Mouse (Mus musculus): ENCODE data around the gene Gtf3c2. TPM values are rescaled to one million over a fixed set of nuclear protein-coding genes. Genes with fewer than 3 reads are reported as not detected.

Gene Gtf3c2
- polyA plus RNA-seq, 1 experiment: 36.9 TPM

DNA sequence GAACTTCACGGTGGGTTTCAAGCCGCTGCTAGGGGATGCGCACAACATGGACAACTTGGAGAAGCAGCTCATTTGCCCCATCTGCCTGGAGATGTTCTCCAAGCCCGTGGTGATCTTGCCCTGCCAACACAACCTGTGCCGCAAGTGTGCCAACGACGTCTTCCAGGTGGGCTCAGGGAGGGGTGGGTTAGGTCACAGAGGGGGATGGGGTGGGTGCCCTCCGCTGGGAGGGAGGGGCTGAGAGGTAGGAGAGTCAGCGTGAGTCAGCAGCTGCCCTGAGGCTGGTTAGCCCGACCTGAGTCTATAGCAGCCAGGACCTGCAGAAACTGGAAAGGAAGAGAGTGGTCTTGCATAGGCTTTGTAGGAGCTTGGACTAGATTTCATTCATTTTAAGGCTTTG lies 63.0 kb downstream of the Gtf3c2 start:
- Histone ChIP-seq H3K79me2 (ENCODE audit: control insufficient read depth, insufficient read depth) (peaks cover 5% of the 10 kb centered on the region), H3K4me3 (ENCODE audit: insufficient read depth, poor library complexity, severe bottlenecking) (peak overlapping the region; percentile 11), H3K36me3 (ENCODE audit: control insufficient read depth, insufficient read depth) (no peaks in the 10 kb centered on the region), H3K27me3 (ENCODE audit: control insufficient read depth, insufficient read depth, insufficient read length) (no peaks in the 10 kb centered on the region), H3ac (ENCODE audit: control insufficient read depth, insufficient read length, low read depth) (no peak overlapping the region), H3K79me3 (ENCODE audit: low read depth) (no peaks in the 10 kb centered on the region)
- TF ChIP-seq MYOD1 (IDR thresholded peaks at IDR 0.05; ENCODE audit: control insufficient read depth, insufficient read length, low read depth): no peak
- TF ChIP-seq MAX (IDR thresholded peaks at IDR 0.05): no peak

DNA sequence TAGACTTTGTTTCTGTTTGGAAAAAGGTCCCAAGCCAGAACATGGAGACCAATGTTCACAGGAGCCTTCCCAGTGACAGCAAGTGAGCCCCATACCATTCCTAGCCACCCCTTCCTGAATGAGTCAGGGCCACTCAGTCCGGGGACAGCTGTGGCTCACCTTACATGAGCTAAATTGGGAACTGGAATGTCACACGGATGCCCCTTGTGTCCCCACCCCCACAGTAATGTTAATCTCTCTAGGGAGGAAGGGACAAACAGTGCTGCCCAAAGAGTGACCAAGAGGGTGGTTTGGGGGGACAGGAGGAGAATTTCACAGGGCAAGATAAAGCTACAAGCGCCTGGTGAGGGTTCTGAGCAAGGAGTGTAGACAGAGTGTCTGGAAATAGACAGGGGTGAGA lies 63.6 kb downstream of the Gtf3c2 start, which contains the start of gene Trim54:
Gene Trim54, plus strand, starts transcription at position 359 of the 400 bp plus-strand sequence.
- Histone ChIP-seq H3K79me2 (ENCODE audit: control insufficient read depth, insufficient read depth) (peaks cover 5% of the 10 kb centered on the region), H3K36me3 (ENCODE audit: control insufficient read depth, insufficient read depth) (no peaks in the 10 kb centered on the region), H3K4me3 (ENCODE audit: insufficient read depth, poor library complexity, severe bottlenecking) (peak within 1 kb of the TSS; percentile 11), H3K79me3 (ENCODE audit: low read depth) (no peaks in the 10 kb centered on the region), H3ac (ENCODE audit: control insufficient read depth, insufficient read length, low read depth) (no peak within 1 kb of the TSS), H3K27me3 (ENCODE audit: control insufficient read depth, insufficient read depth, insufficient read length) (no peaks in the 10 kb centered on the region)
- TF ChIP-seq CEBPB (IDR thresholded peaks at IDR 0.05; ENCODE audit: low read depth): no peak
- TF ChIP-seq MYOD1 (IDR thresholded peaks at IDR 0.05; ENCODE audit: control insufficient read depth, insufficient read length, low read depth): peak; percentile 55
- no peak for TF ChIP-seq CTCF (IDR thresholded peaks at IDR 0.05; ENCODE audit: control insufficient read depth, insufficient read depth, insufficient read length)

DNA sequence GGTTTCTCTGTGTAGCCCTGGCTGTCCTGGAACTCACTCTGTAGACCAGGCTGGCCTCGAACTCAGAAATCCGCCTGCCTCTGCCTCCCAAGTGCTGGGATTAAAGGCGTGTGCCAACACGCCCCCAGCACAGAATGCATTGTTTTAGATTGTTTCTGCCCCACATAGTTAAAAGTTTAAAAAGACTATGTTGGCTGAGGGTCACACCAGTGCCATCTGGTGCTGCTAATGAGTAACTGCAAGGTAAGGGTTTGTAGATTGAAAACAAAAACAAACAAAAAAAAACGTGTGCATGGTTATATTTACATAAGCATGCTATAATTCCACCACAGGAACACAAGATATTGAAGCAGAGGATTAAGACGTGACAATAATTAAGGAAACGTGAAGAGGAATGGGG lies 69.2 kb downstream of the Gtf3c2 start:
- Histone ChIP-seq H3K79me3 (ENCODE audit: low read depth) (no peaks in the 10 kb centered on the region), H3K79me2 (ENCODE audit: control insufficient read depth, insufficient read depth) (no peaks in the 10 kb centered on the region), H3K36me3 (ENCODE audit: control insufficient read depth, insufficient read depth) (no peaks in the 10 kb centered on the region), H3K27me3 (ENCODE audit: control insufficient read depth, insufficient read depth, insufficient read length) (peaks cover 11% of the 10 kb centered on the region), H3ac (ENCODE audit: control insufficient read depth, insufficient read length, low read depth) (no peak overlapping the region), H3K4me3 (ENCODE audit: insufficient read depth, poor library complexity, severe bottlenecking) (no peak overlapping the region)
- TF ChIP-seq USF1 (IDR thresholded peaks at IDR 0.05; ENCODE audit: low read depth): no peak

DNA sequence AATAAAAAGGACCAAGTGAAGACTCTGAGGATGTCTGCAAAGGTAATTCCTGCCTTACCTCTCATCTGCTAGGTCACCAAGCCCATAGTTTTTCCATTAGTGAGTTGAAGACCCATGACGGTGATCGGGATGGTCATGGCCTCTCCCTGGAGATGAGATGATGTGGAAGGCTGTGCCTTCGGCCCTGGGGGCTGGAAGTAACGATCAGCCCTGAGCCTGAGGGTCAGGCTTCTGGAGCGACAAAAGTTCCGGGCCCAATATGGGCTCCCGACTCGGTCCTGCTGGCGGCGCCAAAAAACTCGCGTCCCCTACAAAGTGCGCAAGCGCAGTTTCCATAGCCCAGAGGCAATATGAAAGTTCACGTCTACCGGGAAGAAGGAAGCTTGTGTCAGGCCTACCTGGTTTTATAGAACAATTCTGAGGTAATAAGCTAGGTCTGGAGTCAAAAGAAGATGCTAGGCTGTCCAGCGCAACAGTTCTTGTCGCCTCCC lies 71.9 kb downstream of the Gtf3c2 start, which contains the start of gene Slc30a3:
Gene Slc30a3, minus strand, starts transcription at position 238 of the 491 bp plus-strand sequence.
- TF ChIP-seq CTCF (IDR thresholded peaks at IDR 0.05; ENCODE audit: control insufficient read depth, insufficient read depth, insufficient read length): no peak
- no peak for TF ChIP-seq MYOD1 (IDR thresholded peaks at IDR 0.05; ENCODE audit: control insufficient read depth, insufficient read length, low read depth)
- no peak for TF ChIP-seq USF1 (IDR thresholded peaks at IDR 0.05; ENCODE audit: low read depth)
- TF ChIP-seq MAX (IDR thresholded peaks at IDR 0.05): no peak
- no peaks in the 10 kb centered on the region for H3K79me3 ChIP-seq (ENCODE audit: low read depth)
- H3K79me2 ChIP-seq (ENCODE audit: control insufficient read depth, insufficient read depth): no peaks in the 10 kb centered on the region
- H3K27me3 ChIP-seq (ENCODE audit: control insufficient read depth, insufficient read depth, insufficient read length): peaks cover 28% of the 10 kb centered on the region
- H3K36me3 ChIP-seq (ENCODE audit: control insufficient read depth, insufficient read depth): no peaks in the 10 kb centered on the region
- H3K4me3 ChIP-seq (ENCODE audit: insufficient read depth, poor library complexity, severe bottlenecking): no peak within 1 kb of the TSS
- no peak within 1 kb of the TSS for H3ac ChIP-seq (ENCODE audit: control insufficient read depth, insufficient read length, low read depth)

Other genes starting within 250 kb of the Gtf3c2 start
- gene Cgref1, start 234.6 kb downstream of the Gtf3c2 start, polyA plus RNA-seq (2012; fragmentation: generic; extraction: Trizol): 8.2 TPM
- 108 TPM for gene Preb, start 219.8 kb downstream of the Gtf3c2 start, polyA plus RNA-seq (2012; fragmentation: generic; extraction: Trizol)
- gene Tcf23, start 211.5 kb downstream of the Gtf3c2 start, polyA plus RNA-seq (2012; fragmentation: generic; extraction: Trizol): 0.07 TPM
- gene Atraid, start 131.8 kb downstream of the Gtf3c2 start, polyA plus RNA-seq (2012; fragmentation: generic; extraction: Trizol): 70.7 TPM
- 11.6 TPM for gene Slc5a6, start 131.2 kb downstream of the Gtf3c2 start, polyA plus RNA-seq (2012; fragmentation: generic; extraction: Trizol)
- gene Cad, start 125.4 kb downstream of the Gtf3c2 start, polyA plus RNA-seq (2012; fragmentation: generic; extraction: Trizol): 64.9 TPM
- gene Dnajc5g, start 73.9 kb downstream of the Gtf3c2 start, polyA plus RNA-seq (2012; fragmentation: generic; extraction: Trizol): not detected
- gene Slc30a3, start 71.9 kb downstream of the Gtf3c2 start, polyA plus RNA-seq (2012; fragmentation: generic; extraction: Trizol): 0.71 TPM
- gene Trim54, start 63.4 kb downstream of the Gtf3c2 start, polyA plus RNA-seq (2012; fragmentation: generic; extraction: Trizol): 6.5 TPM
- not detected for gene Ucn, start 41.3 kb downstream of the Gtf3c2 start, polyA plus RNA-seq (2012; fragmentation: generic; extraction: Trizol)
- gene Mpv17, start 25.9 kb downstream of the Gtf3c2 start, polyA plus RNA-seq (2012; fragmentation: generic; extraction: Trizol): 35.6 TPM
- gene Gm29609, start 233 bp downstream of the Gtf3c2 start, polyA plus RNA-seq (2012; fragmentation: generic; extraction: Trizol): 2.9 TPM
- 115 TPM for gene Snx17, start 13.1 kb upstream of the Gtf3c2 start, polyA plus RNA-seq (2012; fragmentation: generic; extraction: Trizol)
- gene Eif2b4, start 13.3 kb upstream of the Gtf3c2 start, polyA plus RNA-seq (2012; fragmentation: generic; extraction: Trizol): 46.8 TPM
- gene Zfp513, start 22.2 kb upstream of the Gtf3c2 start, polyA plus RNA-seq (2012; fragmentation: generic; extraction: Trizol): 20.9 TPM
- 159 TPM for gene Ppm1g, start 40.5 kb upstream of the Gtf3c2 start, polyA plus RNA-seq (2012; fragmentation: generic; extraction: Trizol)
- gene Nrbp1, start 60.7 kb upstream of the Gtf3c2 start, polyA plus RNA-seq (2012; fragmentation: generic; extraction: Trizol): 59.1 TPM
- 0.09 TPM for gene Gm9970, start 61.1 kb upstream of the Gtf3c2 start, polyA plus RNA-seq (2012; fragmentation: generic; extraction: Trizol)
- gene Krtcap3, start 71.5 kb upstream of the Gtf3c2 start, polyA plus RNA-seq (2012; fragmentation: generic; extraction: Trizol): 0.88 TPM
- 10.7 TPM for gene Ift172, start 111.0 kb upstream of the Gtf3c2 start, polyA plus RNA-seq (2012; fragmentation: generic; extraction: Trizol)
- gene Fndc4, start 115.9 kb upstream of the Gtf3c2 start, polyA plus RNA-seq (2012; fragmentation: generic; extraction: Trizol): 17.7 TPM
- not detected for gene Gckr, start 117.3 kb upstream of the Gtf3c2 start, polyA plus RNA-seq (2012; fragmentation: generic; extraction: Trizol)